Mouse (Mus musculus): ENCODE measurements around the gene Steap4.
A peak's percentile ranks its signal among the peaks of the same experiment; 100 is the strongest.
"Not testable (repeated sequence)": the region's sequence is repeated elsewhere in the genome, so short reads cannot be mapped to it uniquely, and the experiment has no call there.

Gene Steap4

DNA sequence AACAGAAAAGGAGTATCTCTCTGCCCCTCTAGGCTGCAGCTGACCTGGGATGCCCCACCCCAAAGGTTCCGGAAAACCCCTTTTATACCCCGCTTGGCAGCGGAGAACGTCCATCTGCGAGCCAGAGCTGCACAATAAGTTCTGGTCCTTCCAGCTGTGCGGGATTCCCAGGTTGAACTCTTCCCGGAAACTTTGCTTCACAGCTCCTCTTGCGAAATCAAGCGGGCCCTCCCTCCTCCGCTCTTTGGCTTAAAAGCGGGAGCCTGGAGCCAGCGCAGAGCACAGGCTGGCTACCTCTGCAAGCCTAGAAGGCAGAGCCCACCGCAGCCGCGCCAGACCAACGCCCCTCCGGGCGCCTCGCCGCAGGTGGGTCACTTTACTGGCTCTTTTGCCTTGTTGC is at the start of gene Steap4:
Gene Steap4 (plus strand): TSS at position 282 of the 400 bp plus-strand sequence.
- DNase-seq (ENCODE audit: low read depth), result no peak

DNA sequence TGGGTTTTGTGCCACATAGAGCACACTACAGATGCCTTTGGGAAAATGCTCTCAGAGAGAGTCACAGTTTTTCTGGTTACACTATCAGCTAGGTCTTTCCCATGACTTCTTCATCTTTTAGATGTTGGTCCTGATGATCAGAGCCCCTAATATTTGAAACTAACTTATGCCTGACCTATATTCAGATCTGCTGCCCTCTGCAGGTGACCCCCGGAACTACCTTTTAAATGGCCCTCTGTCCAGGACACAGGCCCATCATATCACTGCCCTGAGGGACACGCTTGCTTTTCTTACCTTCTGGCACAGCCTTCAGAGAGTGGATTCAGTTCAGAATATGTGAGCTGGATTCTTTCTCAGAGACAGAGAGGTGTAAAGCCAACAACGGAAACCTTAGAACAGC is 48.3 kb upstream of the Steap4 start:
- no peak for DNase-seq (ENCODE audit: low read depth)

DNA sequence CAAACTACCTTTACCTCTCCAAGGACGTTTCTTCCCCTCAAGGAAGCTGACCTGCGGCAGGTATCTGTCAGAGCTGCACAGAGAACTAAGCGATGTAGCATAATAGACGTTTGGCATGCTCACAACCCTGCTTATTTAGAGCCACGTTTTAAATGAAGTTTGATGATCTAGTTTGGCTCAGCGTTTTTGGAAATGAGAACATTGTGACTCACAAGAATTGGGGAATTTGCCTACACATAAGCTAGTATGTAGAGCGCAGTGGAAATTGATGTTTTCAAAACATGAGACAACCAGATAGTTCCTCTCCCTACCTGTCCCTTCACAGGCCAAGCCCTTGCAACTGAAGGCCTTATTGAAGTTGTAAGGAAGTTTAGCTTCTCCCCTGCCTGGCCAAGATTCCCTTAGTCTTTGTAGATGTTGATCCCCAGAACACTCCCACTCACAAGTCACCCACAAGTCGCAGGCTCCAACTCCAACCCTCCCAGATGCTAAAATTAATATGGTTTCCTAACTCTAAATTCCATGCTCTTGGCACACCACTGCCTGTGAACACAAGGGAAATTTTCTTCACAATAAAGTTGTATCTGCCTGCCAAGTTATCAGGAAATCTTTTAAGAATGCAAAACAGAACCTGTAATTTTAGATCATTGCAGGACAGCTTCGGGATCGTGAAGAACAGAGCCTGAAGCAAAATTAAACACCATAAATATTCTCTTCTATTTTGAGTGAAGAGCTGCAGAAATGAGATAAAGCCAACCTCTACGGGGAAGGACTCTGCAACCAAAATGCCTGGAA is 42.6 kb upstream of the Steap4 start:
- DNase-seq (ENCODE audit: low read depth), result no peak

DNA sequence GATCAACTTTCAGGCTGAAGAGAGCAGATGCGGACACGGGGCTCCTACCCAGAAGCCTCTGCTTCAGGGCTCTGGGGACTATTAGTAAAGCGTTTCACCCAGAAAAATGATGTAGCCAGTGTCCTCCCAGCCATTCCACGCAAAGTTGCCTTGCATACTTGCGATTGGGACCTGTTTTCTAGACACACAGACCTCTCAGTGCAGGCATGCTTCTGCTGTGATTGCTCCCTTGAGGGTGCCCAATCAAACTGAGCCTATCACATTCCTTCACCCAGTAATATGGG is 42.0 kb upstream of the Steap4 start:
- DNase-seq (ENCODE audit: low read depth), result no peak

DNA sequence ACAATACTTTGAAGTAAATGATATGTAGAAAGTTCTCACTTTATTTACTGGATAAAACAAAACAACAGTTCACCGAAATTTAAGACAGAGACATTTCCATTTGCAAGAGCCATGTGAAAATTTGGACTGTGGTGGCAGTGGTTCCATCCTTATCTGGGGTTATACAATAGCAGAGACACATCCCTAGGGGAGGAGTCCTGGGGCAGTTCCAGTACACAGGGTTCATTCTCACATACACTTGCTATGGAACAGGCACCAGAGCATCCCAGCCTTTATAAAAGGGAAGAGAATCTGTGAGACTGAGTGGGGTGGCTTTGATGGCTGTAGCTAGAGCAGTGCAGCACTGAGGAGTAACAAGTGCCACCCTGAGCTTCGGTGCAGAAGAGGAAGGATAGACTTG is 40.6 kb upstream of the Steap4 start:
- no peak for DNase-seq (ENCODE audit: low read depth)

- DNase-seq (ENCODE audit: low read depth), result no peak
Observed at GRCm38 (mm10) chr5:7922751-7923150, 37.5 kb upstream of the Steap4 start.

DNA sequence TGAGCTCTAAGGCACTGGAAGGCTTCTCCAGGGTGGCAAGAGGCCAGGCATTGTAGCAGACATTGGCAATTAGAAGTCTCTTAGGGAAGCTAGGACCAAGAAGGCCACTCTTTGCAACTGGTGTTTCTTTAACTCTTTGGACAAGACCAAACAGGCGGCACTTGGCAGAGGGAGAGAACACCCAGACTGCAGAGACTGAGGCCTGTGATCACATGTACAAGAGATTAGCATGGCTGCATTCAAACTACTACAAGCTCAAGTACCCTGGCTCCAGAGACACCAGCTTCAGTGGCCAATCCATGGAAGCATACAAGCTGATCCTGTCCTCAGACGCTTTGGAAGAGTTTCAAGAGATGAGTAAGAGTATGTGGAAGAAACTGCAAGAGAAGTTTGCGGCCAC is 36.6 kb upstream of the Steap4 start:
- DNase-seq (ENCODE audit: low read depth), result no peak

DNA sequence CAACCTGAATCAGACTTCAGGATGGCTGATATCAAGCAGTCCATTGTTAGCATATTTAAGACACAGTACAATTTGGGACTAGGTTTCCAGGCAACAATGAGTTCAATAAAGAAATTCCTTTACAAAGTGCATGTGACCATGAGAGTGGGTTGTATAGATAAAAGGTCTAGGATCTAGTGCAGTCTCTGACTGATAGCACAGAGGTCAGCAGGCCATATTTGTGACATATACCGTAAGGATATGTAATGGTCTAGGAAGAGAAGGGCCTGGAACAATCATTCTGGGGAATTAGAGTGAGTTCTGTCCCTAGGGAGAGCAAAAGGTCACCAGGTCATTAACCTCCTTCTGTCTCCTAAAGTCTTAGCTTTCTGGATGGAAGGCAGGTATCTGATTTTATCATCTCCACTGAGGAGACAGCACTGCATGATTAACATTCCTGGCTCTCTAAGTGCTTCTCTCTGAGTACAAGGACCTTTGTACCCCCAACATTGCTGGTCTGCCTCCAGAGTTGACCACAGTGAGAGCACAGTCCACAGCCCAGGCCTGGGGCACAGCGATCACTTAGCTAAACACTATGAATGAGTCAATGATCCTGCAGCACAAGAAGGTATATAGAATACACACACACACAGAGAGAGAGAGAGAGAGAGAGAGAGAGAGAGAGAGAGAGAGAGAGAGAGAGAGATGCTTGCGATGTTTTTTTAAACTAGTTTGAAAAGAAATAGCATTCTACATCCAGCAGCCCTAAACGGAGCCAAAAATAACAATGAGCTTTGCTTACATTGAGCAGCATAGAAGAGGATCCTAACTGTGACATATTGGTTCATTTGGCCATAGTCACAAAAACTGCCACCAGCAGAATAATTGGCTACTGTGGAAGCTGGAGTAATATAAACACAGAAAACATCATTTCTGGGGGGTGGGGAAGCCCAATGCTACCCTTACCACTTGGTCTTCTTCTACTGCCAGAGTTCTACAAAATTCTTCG is 27.7 kb upstream of the Steap4 start:
- DNase-seq (ENCODE audit: low read depth), result no peak

- DNase-seq (ENCODE audit: low read depth), result not testable (repeated sequence)
Observed at GRCm38 (mm10) chr5:7933495-7933894, 26.8 kb upstream of the Steap4 start.

DNA sequence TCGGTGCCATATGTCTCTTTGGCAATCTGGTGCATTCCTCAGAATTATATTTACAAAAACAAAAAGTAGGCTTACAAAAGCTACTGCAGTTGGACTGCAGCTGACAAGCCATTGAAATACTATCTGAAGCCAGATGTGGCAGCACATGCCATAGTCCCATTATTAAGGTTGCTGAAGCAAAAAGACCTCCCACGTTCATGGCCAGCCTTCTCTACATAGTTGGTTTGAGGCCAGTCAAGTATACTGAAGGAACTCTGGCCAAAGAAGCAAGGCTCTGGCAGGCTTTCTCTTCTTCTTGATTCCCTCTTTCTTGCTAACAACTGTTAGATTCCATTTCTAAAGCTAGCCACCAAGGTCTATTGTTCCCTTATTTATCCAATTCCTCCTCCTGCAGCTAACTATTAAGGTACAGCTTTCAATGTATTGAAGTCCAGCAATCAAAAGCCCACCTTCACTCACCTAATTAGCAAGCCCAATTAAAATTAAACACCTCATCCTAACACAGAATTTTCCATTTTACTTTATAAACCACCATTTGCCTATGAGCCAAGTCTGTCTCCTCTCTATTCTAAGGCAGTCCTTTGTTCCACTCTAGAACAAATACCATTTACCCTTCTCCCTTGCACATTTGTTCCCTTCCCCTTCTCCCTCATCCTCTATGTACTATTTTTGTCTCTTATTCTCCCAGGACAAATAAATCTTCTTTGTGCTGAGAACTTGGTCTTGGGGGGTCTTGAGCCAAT is 26.2 kb upstream of the Steap4 start:
- DNase-seq (ENCODE audit: low read depth), result no peak

DNA sequence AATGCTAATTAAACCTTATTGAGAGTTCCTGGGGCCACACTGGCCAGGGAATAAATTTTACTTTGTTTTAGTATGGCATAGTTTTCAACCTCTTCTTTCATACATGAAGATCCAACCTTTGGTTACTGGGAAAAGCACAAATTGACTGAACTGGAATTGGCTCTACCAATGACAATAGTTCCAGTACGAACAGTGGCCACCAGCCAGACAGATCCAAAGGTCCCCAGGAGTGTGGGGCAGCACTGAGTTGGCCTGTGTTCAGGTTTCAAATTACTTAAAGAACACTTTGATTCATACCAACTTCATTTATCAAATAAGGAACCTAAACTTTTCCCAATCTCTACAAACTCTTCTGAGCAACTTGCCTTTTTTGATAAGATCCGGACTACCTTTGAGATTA is 5.4 kb upstream of the Steap4 start:
- no peak for DNase-seq (ENCODE audit: low read depth)

GRCm38 (mm10) chr5:7955371-7955966 is 4.8 kb upstream of the Steap4 start:
- no peak for DNase-seq (ENCODE audit: low read depth)

- DNase-seq (ENCODE audit: low read depth), result no peak
Observed at GRCm38 (mm10) chr5:7958061-7958460, 2.2 kb upstream of the Steap4 start.

GRCm38 (mm10) chr5:7959286-7959685 is 971 bp upstream of the Steap4 start:
- no peak for DNase-seq (ENCODE audit: low read depth)

- DNase-seq (ENCODE audit: low read depth), result no peak
Observed at GRCm38 (mm10) chr5:7961113-7961512, 856 bp downstream of the Steap4 start.

DNA sequence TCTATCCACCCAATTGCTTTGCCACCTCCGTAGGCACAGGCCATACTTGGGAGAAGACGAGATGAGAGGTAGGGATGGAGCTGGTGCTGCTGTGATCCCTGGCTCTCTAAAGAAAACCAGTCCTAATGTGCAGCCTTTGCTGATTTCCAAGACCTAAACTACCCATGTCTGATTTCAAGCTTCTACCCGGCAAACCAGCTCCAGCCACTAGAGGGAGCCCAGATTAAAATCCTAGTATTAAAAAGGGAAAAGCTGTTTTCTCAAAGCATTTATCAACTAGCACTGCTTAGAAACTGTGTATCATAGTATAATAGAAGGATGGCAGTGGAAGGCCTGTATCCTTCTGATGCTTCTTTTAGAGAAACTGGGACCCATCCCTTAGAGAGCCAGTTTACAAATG is 5.0 kb downstream of the Steap4 start:
- peak; percentile 3 for DNase-seq (ENCODE audit: low read depth)

DNA sequence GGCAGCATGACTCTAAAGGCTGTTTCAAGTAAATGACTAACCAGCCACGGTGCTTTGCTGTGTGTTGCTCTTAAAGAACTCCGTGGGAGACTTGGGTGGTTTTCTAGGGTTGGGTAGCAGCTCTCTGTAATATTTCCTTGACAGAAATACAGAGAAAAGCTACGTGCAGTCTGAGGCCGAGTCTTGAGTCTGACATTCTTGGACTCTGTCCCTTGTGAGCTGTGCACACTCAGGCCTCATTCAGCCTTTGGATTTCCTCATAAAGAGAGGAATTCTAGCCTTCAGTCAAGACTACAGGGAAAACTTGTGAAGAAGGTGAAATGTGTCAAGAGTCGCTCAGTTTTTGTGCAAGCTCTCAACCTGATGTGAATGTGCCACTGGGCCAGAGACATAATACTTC is 7.9 kb downstream of the Steap4 start:
- DNase-seq (ENCODE audit: low read depth), result no peak

GRCm38 (mm10) chr5:7972266-7972665 is 12.0 kb downstream of the Steap4 start:
- no peak for DNase-seq (ENCODE audit: low read depth)

- no peak for DNase-seq (ENCODE audit: low read depth)
Observed at GRCm38 (mm10) chr5:7974522-7975197, 14.4 kb downstream of the Steap4 start.

DNA sequence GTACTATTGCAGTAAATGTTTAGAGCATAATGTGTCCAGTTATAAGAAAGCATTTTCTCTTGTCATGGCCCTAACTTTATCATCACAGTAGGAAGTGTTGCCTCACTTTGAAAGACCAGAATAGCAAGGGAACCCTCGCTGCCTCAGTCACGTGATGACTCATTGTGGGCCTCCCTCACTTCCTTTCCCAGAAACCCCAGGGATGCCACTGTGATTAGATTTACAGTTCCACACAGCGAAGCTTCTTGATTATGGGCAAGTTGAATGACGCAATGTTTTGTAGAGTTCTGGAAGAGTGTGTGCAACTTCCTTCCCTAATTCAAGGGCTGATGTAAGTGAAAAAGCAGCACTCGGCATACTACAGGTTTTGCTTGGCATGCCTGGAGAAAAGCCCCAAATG is 20.3 kb downstream of the Steap4 start:
- no peak for DNase-seq (ENCODE audit: low read depth)

DNA sequence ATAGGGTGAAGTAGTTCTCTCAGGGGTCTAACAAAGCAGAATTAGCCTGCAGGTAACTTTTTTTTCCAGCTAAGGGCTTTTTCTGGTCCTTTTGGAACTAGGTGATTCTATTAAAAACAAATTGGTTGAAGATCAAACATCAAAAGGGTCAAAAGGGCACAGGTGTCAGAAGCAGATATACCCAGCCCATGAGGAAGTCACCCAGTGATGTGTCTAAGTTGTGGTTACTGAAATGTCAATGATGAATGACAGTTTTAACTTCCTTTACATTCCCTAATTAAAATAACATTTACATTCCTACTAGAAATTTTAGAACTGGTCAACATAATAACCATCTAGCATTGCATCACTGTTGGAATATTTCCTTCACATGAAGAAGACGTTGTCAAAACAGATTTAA is 27.7 kb downstream of the Steap4 start:
- no peak for DNase-seq (ENCODE audit: low read depth)

DNA sequence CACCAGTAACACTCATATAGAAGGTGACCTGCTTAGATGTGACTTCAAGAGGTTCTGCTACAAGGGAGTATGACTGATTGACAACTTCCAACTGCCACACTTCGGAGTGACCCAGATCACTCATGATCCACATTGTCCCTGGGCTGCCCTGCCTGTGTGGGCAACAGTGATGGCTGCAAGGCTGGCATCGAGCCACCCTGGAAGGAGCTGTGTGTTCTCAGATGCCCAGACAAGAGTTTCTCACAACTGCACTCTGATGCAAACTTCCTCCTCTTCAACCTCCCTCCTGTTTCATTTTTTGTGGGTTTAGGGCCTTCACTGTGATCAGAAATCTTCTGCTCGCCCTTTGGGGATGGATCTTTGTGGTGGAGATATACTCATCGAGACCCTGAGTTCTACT is 28.2 kb downstream of the Steap4 start:
- no peak for DNase-seq (ENCODE audit: low read depth)
